Mouse (Mus musculus) neural tube, embryonic 12.5 days (tissue): Measurements from ENCODE around the gene Gm20388. TPM values are rescaled to one million over a fixed set of nuclear protein-coding genes. Genes with fewer than 3 reads are reported as not detected.
"Not testable (repeated sequence)": the region's sequence is repeated elsewhere in the genome, so short reads cannot be mapped to it uniquely, and the experiment has no call there.

ENCODE experiments used
- ATAC-seq: fragments of 200-750 bp; cut with Nextera tagmentation; 2 replicates; pipeline ENCODE4 v1.8.0; 2017; ENCODE audit warnings: low read depth, mild to moderate bottlenecking, moderate TSS enrichment, moderate library complexity; ENCODE audit not compliant: low FRiP score
- H3K27ac ChIP-seq: fragments of 300-500 bp; sonication (generic); 2 replicates; pipeline ENCODE4 v1.5.1; 2016
- H3K27me3 ChIP-seq: fragments of 300-500 bp; sonication (generic); replicated peaks from 2 replicates; pipeline ENCODE4 v1.6.1; 2016; ENCODE audit warnings: mild to moderate bottlenecking
- H3K36me3 ChIP-seq: fragments of 300-500 bp; sonication (generic); 2 replicates; pipeline ENCODE4 v1.6.1; 2016; ENCODE audit warnings: mild to moderate bottlenecking
- H3K4me1 ChIP-seq: fragments of 300-500 bp; sonication (generic); 2 replicates; pipeline ENCODE4 v1.6.1; 2016
- H3K4me2 ChIP-seq: fragments of 300-500 bp; sonication (generic); replicated peaks from 2 replicates; pipeline ENCODE4 v1.6.1; 2016; ENCODE audit warnings: mild to moderate bottlenecking
- H3K4me3 ChIP-seq: fragments of 300-500 bp; sonication (generic); 2 replicates; pipeline ENCODE4 v1.5.1; 2016
- H3K9ac ChIP-seq: fragments of 300-500 bp; sonication (generic); 2 replicates; pipeline ENCODE4 v1.6.1; 2016; ENCODE audit warnings: mild to moderate bottlenecking
- H3K9me3 ChIP-seq: fragments of 300-500 bp; sonication (generic); 2 replicates; pipeline ENCODE4 v1.6.1; 2016; ENCODE audit warnings: mild to moderate bottlenecking
- WGBS: fragments of 180-500 bp; shearing (Covaris S2); methylation state at CpG from one replicate; pipeline ENCODE4 v1.1.7; 2016; 5-methylcytosine and 5-hydroxymethylcytosine counted together
- polyA plus RNA-seq: library from polyadenylated mRNA; unstranded; fragments of >200 nt; fragmentation: Nextera tagmentation; extraction: Ambion mirVana; gene quantifications from 2 replicates; pipeline ENCODE4 v1.2.1, GENCODE M21; 2016

The Gm20388 gene
- polyA plus RNA-seq, 1 experiment from 2014 or later: not detected

GRCm38 (mm10) chr8:121433466-121433865 lies 1522.8 kb downstream of the Gm20388 start:
- H3K9ac ChIP-seq: no peak overlapping the region
- 0 out of 2 replicates have a peak, but pooled peaks cover 3% of the 10 kb centered on the region for H3K27me3 ChIP-seq
- H3K36me3 ChIP-seq: no peaks in the 10 kb centered on the region
- peaks cover 22% of the 10 kb centered on the region for H3K4me1 ChIP-seq
- 10% methylated on average over 17 of the region's 17 CpGs for WGBS
- H3K4me2 ChIP-seq: peak overlapping the region; percentile 29
- no peak overlapping the region for H3K4me3 ChIP-seq
- no peak for ATAC-seq
- no peaks in the 10 kb centered on the region for H3K9me3 ChIP-seq
- H3K27ac ChIP-seq: no peak overlapping the region

GRCm38 (mm10) chr8:121436656-121437055 lies 1526.0 kb downstream of the Gm20388 start:
- Histone ChIP-seq H3K27me3 (0 out of 2 replicates have a peak, but pooled peaks cover 3% of the 10 kb centered on the region), H3K4me3 (no peak overlapping the region), H3K9ac (no peak overlapping the region), H3K36me3 (no peaks in the 10 kb centered on the region), H3K9me3 (no peaks in the 10 kb centered on the region), H3K4me2 (no peak overlapping the region), H3K27ac (no peak overlapping the region), H3K4me1 (peaks cover 22% of the 10 kb centered on the region)
- ATAC-seq: no peak
- WGBS: 72% methylated on average over 5 of the region's 5 CpGs

- Histone ChIP-seq H3K36me3 (no peaks in the 10 kb centered on the region), H3K4me2 (no peak overlapping the region), H3K9ac (no peak overlapping the region), H3K9me3 (no peaks in the 10 kb centered on the region), H3K27ac (no peak overlapping the region), H3K4me3 (no peak overlapping the region), H3K27me3 (no peaks in the 10 kb centered on the region), H3K4me1 (peaks cover 22% of the 10 kb centered on the region)
- WGBS: 64% methylated on average over 6 of the region's 6 CpGs
- no peak for ATAC-seq
Observed at GRCm38 (mm10) chr8:121437506-121437905, 1526.9 kb downstream of the Gm20388 start.

GRCm38 (mm10) chr8:121438111-121438510 lies 1527.5 kb downstream of the Gm20388 start:
- H3K27ac ChIP-seq: no peak overlapping the region
- H3K4me1 ChIP-seq: peaks cover 19% of the 10 kb centered on the region
- 29% methylated on average over 6 of the region's 6 CpGs for WGBS
- H3K27me3 ChIP-seq: no peaks in the 10 kb centered on the region
- no peak overlapping the region for H3K4me2 ChIP-seq
- no peak overlapping the region for H3K9ac ChIP-seq
- no peak for ATAC-seq
- H3K9me3 ChIP-seq: no peaks in the 10 kb centered on the region
- no peaks in the 10 kb centered on the region for H3K36me3 ChIP-seq
- no peak overlapping the region for H3K4me3 ChIP-seq

GRCm38 (mm10) chr8:121439351-121439750 lies 1528.7 kb downstream of the Gm20388 start:
- Histone ChIP-seq H3K27ac (no peak overlapping the region), H3K27me3 (no peaks in the 10 kb centered on the region)
- WGBS: 78% methylated on average over 4 of the region's 4 CpGs

GRCm38 (mm10) chr8:121443361-121443760 lies 1532.7 kb downstream of the Gm20388 start:
- H3K9ac ChIP-seq: no peak overlapping the region
- H3K9me3 ChIP-seq: no peaks in the 10 kb centered on the region
- no peak overlapping the region for H3K27ac ChIP-seq
- H3K4me2 ChIP-seq: no peak overlapping the region
- 0 out of 2 replicates have a peak, but pooled peaks cover under 1% of the 10 kb centered on the region for H3K4me1 ChIP-seq
- no peak for ATAC-seq
- no peaks in the 10 kb centered on the region for H3K27me3 ChIP-seq
- H3K36me3 ChIP-seq: no peaks in the 10 kb centered on the region
- no peak overlapping the region for H3K4me3 ChIP-seq
- 62% methylated on average over 7 of the region's 7 CpGs for WGBS

More at GRCm38 (mm10) chr8:121439351-121439750, 1528.7 kb downstream of the Gm20388 start:
- no peak overlapping the region for H3K4me3 ChIP-seq
- H3K9ac ChIP-seq: no peak overlapping the region
- peaks cover 9% of the 10 kb centered on the region; the same call in 1 of the 2 replicates for H3K4me1 ChIP-seq
- no peak overlapping the region for H3K4me2 ChIP-seq
- no peaks in the 10 kb centered on the region for H3K36me3 ChIP-seq
- H3K9me3 ChIP-seq: no peaks in the 10 kb centered on the region
- no peak for ATAC-seq

GRCm38 (mm10) chr8:121444521-121444920 lies 1533.9 kb downstream of the Gm20388 start:
- H3K27ac ChIP-seq, H3K9me3 ChIP-seq, H3K4me2 ChIP-seq, H3K36me3 ChIP-seq, H3K9ac ChIP-seq, H3K4me1 ChIP-seq, ATAC-seq, H3K4me3 ChIP-seq, H3K27me3 ChIP-seq: not testable (repeated sequence)
- 91% methylated on average over 1 of the region's 1 CpGs for WGBS

GRCm38 (mm10) chr8:121445027-121445471 lies 1534.4 kb downstream of the Gm20388 start:
- Histone ChIP-seq H3K27ac (no peak overlapping the region), H3K4me1 (no peaks in the 10 kb centered on the region), H3K4me2 (no peak overlapping the region), H3K9ac (no peak overlapping the region), H3K27me3 (no peaks in the 10 kb centered on the region), H3K36me3 (no peaks in the 10 kb centered on the region), H3K9me3 (no peaks in the 10 kb centered on the region), H3K4me3 (no peak overlapping the region)
- ATAC-seq: no peak
- 92% methylated on average over 10 of the region's 10 CpGs for WGBS

GRCm38 (mm10) chr8:121446133-121446532 lies 1535.5 kb downstream of the Gm20388 start:
- H3K9ac ChIP-seq: no peak overlapping the region
- no peak for ATAC-seq

GRCm38 (mm10) chr8:121446862-121447261 lies 1536.2 kb downstream of the Gm20388 start:
- Histone ChIP-seq H3K27ac (no peak overlapping the region), H3K9ac (no peak overlapping the region), H3K4me2 (no peak overlapping the region), H3K36me3 (no peaks in the 10 kb centered on the region), H3K27me3 (no peaks in the 10 kb centered on the region), H3K4me1 (no peaks in the 10 kb centered on the region), H3K9me3 (no peaks in the 10 kb centered on the region), H3K4me3 (no peak overlapping the region)
- ATAC-seq: no peak
- WGBS: 86% methylated on average over 6 of the region's 6 CpGs

More at GRCm38 (mm10) chr8:121446133-121446532, 1535.5 kb downstream of the Gm20388 start:
- 84% methylated on average over 12 of the region's 12 CpGs for WGBS
- no peak overlapping the region for H3K27ac ChIP-seq
- H3K4me2 ChIP-seq: no peak overlapping the region
- no peaks in the 10 kb centered on the region for H3K36me3 ChIP-seq
- no peak overlapping the region for H3K4me3 ChIP-seq
- no peaks in the 10 kb centered on the region for H3K27me3 ChIP-seq
- no peaks in the 10 kb centered on the region for H3K9me3 ChIP-seq
- no peaks in the 10 kb centered on the region for H3K4me1 ChIP-seq

- WGBS: 61% methylated on average over 8 of the region's 8 CpGs
- H3K27me3 ChIP-seq: no peaks in the 10 kb centered on the region
- no peak overlapping the region for H3K27ac ChIP-seq
- no peak overlapping the region for H3K9ac ChIP-seq
- no peak overlapping the region for H3K4me3 ChIP-seq
- H3K36me3 ChIP-seq: no peaks in the 10 kb centered on the region
- no peak for ATAC-seq
- no peaks in the 10 kb centered on the region for H3K4me1 ChIP-seq
- H3K4me2 ChIP-seq: no peak overlapping the region
- H3K9me3 ChIP-seq: no peaks in the 10 kb centered on the region
Observed at GRCm38 (mm10) chr8:121450211-121450610, 1539.6 kb downstream of the Gm20388 start.

GRCm38 (mm10) chr8:121451404-121452076 lies 1540.9 kb downstream of the Gm20388 start:
- Histone ChIP-seq H3K36me3 (no peaks in the 10 kb centered on the region), H3K9ac (no peak overlapping the region), H3K4me2 (no peak overlapping the region), H3K27me3 (no peaks in the 10 kb centered on the region), H3K27ac (no peak overlapping the region), H3K4me3 (no peak overlapping the region), H3K4me1 (no peaks in the 10 kb centered on the region), H3K9me3 (no peaks in the 10 kb centered on the region)
- no peak for ATAC-seq
- 88% methylated on average over 16 of the region's 16 CpGs for WGBS

- no peak for ATAC-seq
- WGBS: 88% methylated on average over 17 of the region's 17 CpGs
- no peaks in the 10 kb centered on the region for H3K4me1 ChIP-seq
Observed at GRCm38 (mm10) chr8:121454737-121455136, 1544.1 kb downstream of the Gm20388 start.

More at GRCm38 (mm10) chr8:121454737-121455136, 1544.1 kb downstream of the Gm20388 start:
- Histone ChIP-seq H3K9me3 (no peaks in the 10 kb centered on the region), H3K9ac (no peak overlapping the region), H3K4me2 (no peak overlapping the region), H3K27ac (no peak overlapping the region), H3K27me3 (no peaks in the 10 kb centered on the region), H3K36me3 (no peaks in the 10 kb centered on the region), H3K4me3 (no peak overlapping the region)
